Mouse (Mus musculus) forebrain, embryonic 13.5 days (tissue): ENCODE measurements around the gene Rcn2. TPM values are rescaled to one million over a fixed set of nuclear protein-coding genes. Genes with fewer than 3 reads are reported as not detected.

Source experiments
- ATAC-seq: fragments of 200-750 bp; cut with Nextera tagmentation; 2 replicates; pipeline ENCODE4 v1.8.0; 2017
- H3K27ac ChIP-seq: fragments of 300-500 bp; sonication (generic); 2 replicates; pipeline ENCODE4 v1.5.1; 2015; ENCODE audit warnings: inconsistent platforms, mild to moderate bottlenecking, moderate library complexity
- H3K27me3 ChIP-seq: fragments of 300-500 bp; sonication (generic); 2 replicates; pipeline ENCODE4 v1.6.1; 2015; ENCODE audit warnings: mild to moderate bottlenecking, inconsistent platforms
- H3K36me3 ChIP-seq: fragments of 300-500 bp; sonication (generic); 2 replicates; pipeline ENCODE4 v1.6.1; 2015; ENCODE audit warnings: mild to moderate bottlenecking, inconsistent platforms; ENCODE audit not compliant: poor library complexity, severe bottlenecking
- H3K4me1 ChIP-seq: fragments of 300-500 bp; sonication (generic); 2 replicates; pipeline ENCODE4 v1.6.1; 2015; ENCODE audit warnings: inconsistent platforms
- H3K4me2 ChIP-seq: fragments of 300-500 bp; sonication (generic); 2 replicates; pipeline ENCODE4 v1.6.1; 2015; ENCODE audit warnings: inconsistent platforms, mild to moderate bottlenecking, moderate library complexity
- H3K4me3 ChIP-seq: fragments of 300-500 bp; sonication (generic); 2 replicates; pipeline ENCODE4 v1.5.1; 2015; ENCODE audit warnings: mild to moderate bottlenecking, inconsistent platforms
- H3K9ac ChIP-seq: fragments of 300-500 bp; sonication (generic); 2 replicates; pipeline ENCODE4 v1.6.1; 2015; ENCODE audit warnings: mild to moderate bottlenecking, inconsistent platforms
- H3K9me3 ChIP-seq: fragments of 300-500 bp; sonication (generic); replicated peaks from 2 replicates; pipeline ENCODE4 v1.6.1; 2016; ENCODE audit warnings: inconsistent platforms
- WGBS: fragments of 180-500 bp; shearing (Covaris S2); methylation state at CpG from one replicate; pipeline ENCODE4 v1.1.7; 2015; 5-methylcytosine and 5-hydroxymethylcytosine counted together
- polyA plus RNA-seq: library from polyadenylated mRNA; unstranded; fragments of >200 nt; fragmentation: Nextera tagmentation; extraction: Ambion mirVana; gene quantifications from 2 replicates; pipeline ENCODE4 v1.2.1, GENCODE M21; 2015

Gene Rcn2
- polyA plus RNA-seq, 1 experiment from 2014 or later = 328 TPM

- no peak overlapping the region for H3K4me2 ChIP-seq
- no peaks in the 10 kb centered on the region for H3K9me3 ChIP-seq
- no peaks in the 10 kb centered on the region for H3K27me3 ChIP-seq
- H3K9ac ChIP-seq = no peak overlapping the region
- H3K36me3 ChIP-seq = no peaks in the 10 kb centered on the region
- no peak overlapping the region for H3K27ac ChIP-seq
- no peaks in the 10 kb centered on the region for H3K4me1 ChIP-seq
- no peak overlapping the region for H3K4me3 ChIP-seq
- ATAC-seq = no peak
- 81% methylated on average over 4 of the region's 4 CpGs for WGBS
Measured at GRCm38 (mm10) chr9:56101022-56101421, 59.4 kb downstream of the Rcn2 start.

DNA sequence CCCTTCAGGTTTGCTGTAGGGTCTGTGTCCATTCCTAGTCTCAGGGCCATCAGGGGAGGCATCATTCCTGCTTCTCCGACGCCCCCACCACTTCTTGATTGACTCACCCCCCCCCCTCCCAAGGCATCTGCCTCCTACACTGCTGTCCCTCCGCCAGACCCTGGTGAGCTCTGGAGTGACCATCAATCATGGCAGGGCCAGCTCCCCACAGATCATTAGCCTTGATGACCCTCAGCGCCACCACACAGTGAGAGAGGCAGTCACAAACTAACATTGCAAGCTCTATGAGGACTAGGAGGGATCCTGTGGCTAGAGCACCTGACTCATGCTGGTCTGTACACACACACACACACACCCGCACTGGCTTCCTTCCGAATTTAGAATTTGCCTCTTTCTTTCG is 63.3 kb downstream of the Rcn2 start:
- Histone ChIP-seq H3K4me2 (no peak overlapping the region), H3K4me1 (no peaks in the 10 kb centered on the region), H3K9ac (no peak overlapping the region), H3K9me3 (no peaks in the 10 kb centered on the region), H3K27ac (no peak overlapping the region), H3K4me3 (no peak overlapping the region), H3K27me3 (no peaks in the 10 kb centered on the region), H3K36me3 (no peaks in the 10 kb centered on the region)
- 86% methylated on average over 7 of the region's 7 CpGs for WGBS
- no peak for ATAC-seq

DNA sequence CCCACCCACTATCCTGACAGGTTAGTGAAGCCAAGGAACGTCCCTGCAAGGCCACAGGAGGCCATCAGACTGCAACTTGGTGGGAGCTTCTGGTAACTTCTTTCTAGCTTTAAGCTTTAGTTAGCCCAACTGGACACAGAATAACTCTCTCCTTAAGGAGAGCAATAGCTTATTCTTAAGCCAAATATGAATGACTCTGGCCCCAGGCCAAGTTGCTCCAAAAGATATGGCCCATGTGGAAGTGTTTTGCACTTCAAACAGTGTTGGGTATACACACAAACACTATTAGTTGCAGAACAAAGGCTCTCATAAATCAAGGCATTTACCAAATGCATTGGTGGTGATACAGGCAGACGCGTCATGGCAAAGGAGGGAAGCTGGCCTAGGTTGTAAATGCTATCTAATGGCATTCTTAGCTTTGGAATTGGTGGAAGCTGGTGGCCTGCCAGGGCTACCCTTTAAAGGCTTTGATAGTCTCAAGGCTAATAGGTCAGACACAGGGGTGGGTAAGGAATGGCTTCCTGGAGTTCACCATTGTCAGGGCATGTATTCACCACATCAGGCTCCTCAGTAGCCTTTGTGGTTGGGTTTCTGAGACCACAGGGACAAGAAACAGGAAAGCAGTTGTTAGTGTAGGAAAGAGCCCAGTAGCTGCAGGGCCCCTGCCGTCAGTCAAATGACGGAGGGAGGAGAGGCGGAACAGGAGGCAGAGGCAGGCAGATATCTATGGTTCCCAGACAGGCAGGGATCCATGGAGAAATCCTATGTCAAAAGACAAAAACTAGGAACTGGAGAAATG is 64.8 kb downstream of the Rcn2 start:
- Histone ChIP-seq H3K27ac (no peak overlapping the region), H3K4me2 (no peak overlapping the region), H3K27me3 (no peaks in the 10 kb centered on the region), H3K4me1 (no peaks in the 10 kb centered on the region), H3K4me3 (no peak overlapping the region), H3K9me3 (no peaks in the 10 kb centered on the region), H3K36me3 (no peaks in the 10 kb centered on the region), H3K9ac (no peak overlapping the region)
- ATAC-seq = no peak
- 59% methylated on average over 6 of the region's 6 CpGs for WGBS

GRCm38 (mm10) chr9:56107527-56107926 is 65.9 kb downstream of the Rcn2 start:
- Histone ChIP-seq H3K36me3 (no peaks in the 10 kb centered on the region), H3K4me3 (no peak overlapping the region), H3K27me3 (no peaks in the 10 kb centered on the region), H3K4me2 (no peak overlapping the region), H3K9ac (no peak overlapping the region), H3K9me3 (no peaks in the 10 kb centered on the region), H3K4me1 (no peaks in the 10 kb centered on the region), H3K27ac (no peak overlapping the region)
- ATAC-seq = no peak
- WGBS = 79% methylated on average over 6 of the region's 6 CpGs

DNA sequence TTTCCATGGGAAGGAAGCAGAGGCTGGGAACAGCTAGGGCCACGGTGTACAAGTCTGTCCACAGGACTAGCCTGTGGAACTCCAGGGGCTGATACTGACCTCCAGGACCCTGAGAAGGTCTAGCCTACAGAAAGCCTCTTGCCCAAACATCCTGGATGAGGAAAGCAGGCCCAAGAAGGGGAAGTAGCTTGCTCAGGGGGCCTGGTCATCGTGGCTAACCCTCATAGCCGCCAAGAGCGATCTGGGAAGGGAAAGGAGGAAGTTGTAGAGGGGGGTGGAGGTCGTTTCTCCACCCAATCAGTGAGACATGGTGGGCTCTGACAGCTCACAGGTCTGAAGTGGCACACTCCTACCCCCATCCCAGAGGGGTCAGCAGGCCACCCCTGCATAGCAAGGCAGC is 66.5 kb downstream of the Rcn2 start:
- Histone ChIP-seq H3K27me3 (no peaks in the 10 kb centered on the region), H3K9ac (no peak overlapping the region), H3K4me1 (no peaks in the 10 kb centered on the region), H3K4me2 (no peak overlapping the region), H3K9me3 (no peaks in the 10 kb centered on the region), H3K36me3 (no peaks in the 10 kb centered on the region), H3K4me3 (no peak overlapping the region), H3K27ac (no peak overlapping the region)
- 85% methylated on average over 5 of the region's 5 CpGs for WGBS
- ATAC-seq = no peak

Other genes with a start within 250 kb of the Rcn2 start
- gene Scaper, start 103.7 kb upstream of the Rcn2 start, polyA plus RNA-seq = 24.5 and 26.1 TPM in 2 replicates
- gene 4930563M21Rik, start 31.3 kb upstream of the Rcn2 start, polyA plus RNA-seq = not detected in 2 replicates
- 0.40 and 0.41 TPM in 2 replicates for gene Pstpip1, start 48.1 kb downstream of the Rcn2 start, polyA plus RNA-seq
- 500 and 563 TPM in 2 replicates for gene Tspan3, start 123.6 kb downstream of the Rcn2 start, polyA plus RNA-seq